Mouse (Mus musculus) liver, adult 2 months (tissue): ENCODE data around the gene Pnliprp2.

Experiments used
- CTCF ChIP-seq: fragments of 200-500 bp; IDR thresholded peaks from 2 replicates; pipeline ENCODE4 v1.5.1; 2011; ENCODE audit warnings: low read depth, low read length, control low read depth
- POLR2A ChIP-seq: fragments of 200-500 bp; IDR thresholded peaks from 2 replicates; pipeline ENCODE4 v1.6.1; 2011; ENCODE audit warnings: low read length, control low read depth; ENCODE audit not compliant: insufficient read depth; ENCODE audit errors: extremely low read depth

DNA sequence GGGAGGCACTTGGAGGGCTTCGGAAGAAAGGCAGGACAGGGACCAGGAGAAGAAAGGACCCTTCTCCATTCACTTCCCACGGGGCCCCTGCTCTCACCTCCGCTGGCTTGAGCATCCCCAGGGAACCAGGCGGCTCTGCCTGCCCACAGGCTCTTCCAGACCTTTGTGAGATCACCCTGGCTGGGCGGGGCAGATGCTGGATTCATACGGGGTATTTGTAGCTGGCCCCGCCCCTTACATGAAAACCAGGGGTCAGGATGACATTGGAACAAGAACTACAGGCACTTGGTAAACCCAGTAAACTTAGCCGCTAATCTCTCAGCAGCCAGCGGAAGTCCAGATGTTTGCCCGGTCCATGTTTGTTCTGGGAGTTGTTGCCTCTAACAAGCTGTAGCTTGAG lies 34.8 kb downstream of the Pnliprp2 start, which contains the start of gene 1700019N19Rik:
- TF ChIP-seq CTCF: no peak
- TF ChIP-seq POLR2A: no peak
